Mouse (Mus musculus) MEL (cell line): ENCODE results near the gene Ilf2.

Source experiments
- MYB ChIP-seq: IDR thresholded peaks from 2 replicates; pipeline ENCODE4 v1.6.1; 2011; ENCODE audit warnings: mild to moderate bottlenecking, low read depth, low read length, improper control_type of control experiment
- NRF1 ChIP-seq: IDR thresholded peaks from 2 replicates; pipeline ENCODE4 v1.6.1; 2014; ENCODE audit warnings: low read depth, mild to moderate bottlenecking, inconsistent platforms, low read length, improper control_type of control experiment, moderate library complexity; ENCODE audit not compliant: poor library complexity, insufficient read depth, severe bottlenecking
- TBP ChIP-seq: IDR thresholded peaks from 2 replicates; pipeline ENCODE4 v1.8.0; 2011; ENCODE audit warnings: low read depth, low read length, improper control_type of control experiment
- UBTF ChIP-seq: IDR thresholded peaks from 2 replicates; pipeline ENCODE4 v1.6.1; 2012; ENCODE audit warnings: low read depth, mild to moderate bottlenecking, inconsistent platforms, low read length, improper control_type of control experiment, moderate library complexity, borderline replicate concordance; ENCODE audit not compliant: insufficient read depth

DNA sequence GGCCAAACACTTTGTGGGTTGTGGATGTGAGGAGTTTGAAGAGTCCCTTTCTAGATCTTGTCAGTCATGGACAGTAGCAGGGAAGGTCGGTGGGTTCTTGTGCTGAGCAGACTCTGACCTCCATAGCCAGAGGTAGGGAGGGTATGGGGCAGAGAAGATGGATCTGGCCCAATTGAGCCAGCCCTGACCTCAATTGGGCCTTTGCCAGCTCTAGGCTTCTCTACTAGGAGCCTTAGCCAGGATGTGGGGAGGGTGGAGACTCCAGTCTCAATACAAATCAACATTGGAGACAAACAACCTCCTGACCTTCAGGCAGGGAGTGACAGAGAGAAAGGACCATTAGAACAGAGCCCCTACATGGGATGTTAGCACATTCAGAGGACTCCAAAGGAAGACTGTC is 39.3 kb downstream of the Ilf2 start:
- TF ChIP-seq TBP (no peak), MYB (no peak), UBTF (no peak), NRF1 (no peak)
